Mouse (Mus musculus) liver, embryonic 14.5 days (tissue): ENCODE data around the gene Ercc6l2. TPM values are rescaled to one million over a fixed set of nuclear protein-coding genes. Genes with fewer than 3 reads are reported as not detected.

Experiments
- ATAC-seq: fragments of 200-750 bp; cut with Nextera tagmentation; 2 replicates; pipeline ENCODE4 v1.8.0; 2017; ENCODE audit warnings: moderate number of reproducible peaks, mild to moderate bottlenecking, moderate library complexity; ENCODE audit not compliant: insufficient read depth
- DNase-seq, 3 experiments: peaks; one replicate each; pipeline ENCODE4 v3.0.0-alpha.2; 2012 to 2013; ENCODE audit warnings: low read depth in 3 of 3, low spot score in 3 of 3
- H3K27ac ChIP-seq: fragments of 300-500 bp; sonication (generic); 2 replicates; pipeline ENCODE4 v1.5.1; 2014; ENCODE audit warnings: moderate library complexity, mild to moderate bottlenecking, control low read depth, inconsistent platforms
- H3K27me3 ChIP-seq: fragments of 300-500 bp; sonication (generic); 2 replicates; pipeline ENCODE4 v1.6.1; 2014; ENCODE audit warnings: mild to moderate bottlenecking, low read length, moderate library complexity; ENCODE audit not compliant: control insufficient read depth, insufficient read depth
- H3K36me3 ChIP-seq: fragments of 300-500 bp; sonication (generic); replicated peaks from 2 replicates; pipeline ENCODE4 v1.6.1; 2014; ENCODE audit warnings: low read depth; ENCODE audit not compliant: control insufficient read depth, insufficient read depth
- H3K4me1 ChIP-seq, 2 experiments: fragments of 200-500 bp in 1 of 2; fragments of 300-500 bp in 1 of 2; sonication (generic) in 1 of 2; replicated peaks; 2 replicates each; pipeline ENCODE4 v1.6.1; 2012 to 2014; ENCODE audit warnings: antibody characterized with exemption in 1 of 2, inconsistent platforms in 1 of 2, low read length in 1 of 2; ENCODE audit not compliant: control insufficient read depth in 2 of 2, insufficient read depth in 2 of 2
- H3K4me2 ChIP-seq: fragments of 300-500 bp; sonication (generic); 2 replicates; pipeline ENCODE4 v1.6.1; 2014; ENCODE audit warnings: low read depth, mild to moderate bottlenecking, control low read depth, moderate library complexity
- H3K4me3 ChIP-seq, 2 experiments: fragments of 200-500 bp in 1 of 2; fragments of 300-500 bp in 1 of 2; sonication (generic) in 1 of 2; 2 replicates each; pipeline ENCODE4 v1.5.1; 2012 to 2014; ENCODE audit warnings: low read depth in 2 of 2, low read length in 2 of 2, mild to moderate bottlenecking in 2 of 2, control low read depth in 1 of 2, inconsistent platforms in 1 of 2, moderate library complexity in 1 of 2; ENCODE audit not compliant: insufficient read depth in 1 of 2
- H3K9ac ChIP-seq: fragments of 300-500 bp; sonication (generic); replicated peaks from 2 replicates; pipeline ENCODE4 v1.6.1; 2014; ENCODE audit warnings: mild to moderate bottlenecking, control low read depth, moderate library complexity
- H3K9me3 ChIP-seq: fragments of 300-500 bp; sonication (generic); 2 replicates; pipeline ENCODE4 v1.6.1; 2016; ENCODE audit warnings: low read length, mixed read lengths; ENCODE audit not compliant: control insufficient read depth
- CTCF ChIP-seq: IDR thresholded peaks from 2 replicates; pipeline ENCODE4 v1.5.1; 2016; ENCODE audit warnings: antibody characterized with exemption, low read depth, control low read depth
- EP300 ChIP-seq: IDR thresholded peaks from 2 replicates; pipeline ENCODE4 v1.6.1; 2016; ENCODE audit warnings: antibody characterized with exemption, low read depth
- WGBS: fragments of 180-500 bp; shearing (Covaris S2); extraction: QIAGEN DNeasy Blood & Tissue Kit; methylation state at CpG from one replicate; pipeline ENCODE4 v1.1.7; 2014; ENCODE audit not compliant: insufficient replicate concordance; 5-methylcytosine and 5-hydroxymethylcytosine counted together
- polyA plus RNA-seq, 2 experiments: library from polyadenylated mRNA; depleted of rRNA in 1 of 2; stranded (reverse) in 1 of 2; unstranded in 1 of 2; fragments of >200 nt; fragmentation: Nextera tagmentation in 1 of 2; extraction: Ambion mirVana in 1 of 2; gene quantifications; 2 replicates each; pipeline versions ENCODE4 v1.2.1 to v1.2.3; 2012 to 2014

The Ercc6l2 gene
- polyA plus RNA-seq (2012; rRNA removed): 2.9 and 6.6 TPM in 2 replicates
- 5.9 and 6.7 TPM in 2 replicates for polyA plus RNA-seq (2014; fragmentation: Nextera tagmentation; extraction: Ambion mirVana)

DNA sequence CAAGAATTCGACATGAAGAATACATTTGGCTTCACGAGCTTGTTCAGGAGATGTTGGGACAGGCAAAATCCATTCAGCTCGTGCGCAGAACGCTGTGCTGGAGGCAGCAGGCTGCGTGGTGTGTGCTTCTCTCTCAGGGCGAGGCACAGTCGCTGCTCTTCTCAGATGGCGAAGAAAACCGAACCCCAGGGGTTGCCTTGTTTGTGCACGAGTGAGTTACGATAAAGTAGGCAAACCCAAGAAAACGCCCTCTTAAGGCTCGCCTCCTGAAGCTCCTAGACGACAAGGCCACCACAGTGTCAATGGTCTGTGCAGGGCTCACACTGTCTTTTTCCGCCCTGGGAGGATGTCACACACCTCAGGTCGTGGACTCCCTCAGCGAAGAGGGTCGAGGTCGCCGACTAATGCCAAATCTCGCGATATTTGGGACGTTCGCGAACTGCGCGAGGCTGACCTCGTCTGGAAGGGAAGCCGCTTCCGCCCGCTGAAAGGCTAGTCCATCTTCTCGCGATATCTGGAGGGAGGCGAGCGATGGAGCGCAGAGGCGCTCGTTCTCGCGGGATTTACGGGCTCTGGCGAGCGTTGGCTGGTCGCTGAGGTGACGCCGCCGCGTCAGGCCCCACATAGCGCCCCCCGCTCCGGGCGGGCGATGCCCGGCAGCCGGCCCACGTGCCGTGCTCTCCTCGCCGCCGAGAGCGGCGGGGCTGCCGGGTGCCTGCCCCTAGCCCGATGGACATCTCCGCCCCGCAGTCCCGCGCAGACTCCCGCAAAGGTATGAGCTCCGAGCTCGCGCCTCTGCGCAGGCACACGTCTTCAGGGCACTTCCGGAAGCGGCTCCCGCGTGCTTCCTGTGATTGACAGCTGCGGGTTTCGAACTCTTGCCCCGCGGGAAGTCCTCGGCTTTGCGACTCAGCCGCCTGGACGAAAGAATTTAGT, at the start of gene Ercc6l2:
Ercc6l2 (plus strand) TSS at position 495 of the 936 bp plus-strand sequence.
- peak; percentile 89 for TF ChIP-seq EP300
- no peak for TF ChIP-seq CTCF
- DNase-seq: peak; percentile 99
- H3K4me1 ChIP-seq: peaks cover 9 to 13% of the 10 kb centered on the region in 2 experiments
- H3K4me3 ChIP-seq: peak within 1 kb of the TSS; percentile 63 to 79
- H3K9me3 ChIP-seq: no peaks in the 10 kb centered on the region
- peak within 1 kb of the TSS; percentile 94 for H3K4me2 ChIP-seq
- H3K9ac ChIP-seq: peak within 1 kb of the TSS; percentile 76
- WGBS: under 1% methylated on average over 86 of the region's 87 CpGs
- ATAC-seq: peak; percentile 97
- peak within 1 kb of the TSS; percentile 91 for H3K27ac ChIP-seq
- no peaks in the 10 kb centered on the region for H3K36me3 ChIP-seq
- no peaks in the 10 kb centered on the region for H3K27me3 ChIP-seq

DNA sequence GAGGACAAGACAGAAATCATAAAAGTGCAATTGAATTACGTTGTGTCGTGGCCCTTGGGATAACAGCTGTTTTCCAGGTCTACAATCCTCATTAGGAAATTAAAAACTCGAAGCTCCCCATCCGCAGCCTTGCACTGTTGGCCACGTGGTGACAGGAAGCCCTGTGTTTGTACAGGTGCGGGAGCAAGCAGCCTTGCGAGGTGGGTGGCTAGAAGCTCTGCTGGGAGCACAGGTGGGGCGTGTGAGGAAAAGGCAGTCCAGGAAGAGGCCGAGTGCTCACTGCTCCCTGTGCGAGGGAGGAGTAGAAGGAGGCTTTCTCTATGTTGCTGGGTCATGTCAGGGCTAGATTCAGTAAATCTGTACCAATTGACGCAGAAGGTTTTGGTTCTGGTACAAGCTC, 49.0 kb upstream of the Ercc6l2 start:
- H3K27me3 ChIP-seq: no peaks in the 10 kb centered on the region
- ATAC-seq: no peak
- WGBS: 58% methylated on average over 11 of the region's 11 CpGs
- TF ChIP-seq EP300 (no peak), CTCF (no peak)
- H3K4me1 ChIP-seq: no peaks in the 10 kb centered on the region
- H3K27ac ChIP-seq: no peak overlapping the region
- H3K9ac ChIP-seq: no peak overlapping the region
- H3K36me3 ChIP-seq: no peaks in the 10 kb centered on the region
- H3K4me3 ChIP-seq: no peak overlapping the region
- no peaks in the 10 kb centered on the region for H3K9me3 ChIP-seq
- no peak for DNase-seq
- no peak overlapping the region for H3K4me2 ChIP-seq

DNA sequence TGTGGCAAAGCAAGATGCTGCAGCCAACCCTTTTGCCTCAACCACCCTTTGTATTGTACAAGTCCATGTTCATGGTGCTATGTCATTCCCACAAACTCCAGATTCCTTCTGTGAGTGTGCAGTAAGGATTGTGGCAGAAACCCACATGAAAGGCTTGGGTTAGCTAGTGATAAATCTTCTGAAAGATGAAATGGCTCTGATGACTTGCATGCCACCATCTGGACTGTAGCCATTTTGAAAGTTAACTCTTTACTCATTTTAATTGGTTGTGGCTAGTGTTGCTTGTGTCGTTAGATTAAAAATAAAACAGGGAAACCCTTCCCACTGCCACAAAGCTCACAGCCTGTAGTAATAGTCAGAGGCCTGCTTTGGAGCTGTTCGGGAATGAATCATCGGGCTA, 44.0 kb upstream of the Ercc6l2 start:
- H3K9me3 ChIP-seq: no peaks in the 10 kb centered on the region
- TF ChIP-seq CTCF (no peak), EP300 (no peak)
- no peak overlapping the region for H3K27ac ChIP-seq
- DNase-seq (no peak), ATAC-seq (no peak)
- no peak overlapping the region for H3K4me3 ChIP-seq
- H3K36me3 ChIP-seq: no peaks in the 10 kb centered on the region
- WGBS: 59% methylated on average over 3 of the region's 3 CpGs
- H3K27me3 ChIP-seq: no peaks in the 10 kb centered on the region
- H3K4me2 ChIP-seq: no peak overlapping the region
- H3K4me1 ChIP-seq: no peaks in the 10 kb centered on the region
- no peak overlapping the region for H3K9ac ChIP-seq

DNA sequence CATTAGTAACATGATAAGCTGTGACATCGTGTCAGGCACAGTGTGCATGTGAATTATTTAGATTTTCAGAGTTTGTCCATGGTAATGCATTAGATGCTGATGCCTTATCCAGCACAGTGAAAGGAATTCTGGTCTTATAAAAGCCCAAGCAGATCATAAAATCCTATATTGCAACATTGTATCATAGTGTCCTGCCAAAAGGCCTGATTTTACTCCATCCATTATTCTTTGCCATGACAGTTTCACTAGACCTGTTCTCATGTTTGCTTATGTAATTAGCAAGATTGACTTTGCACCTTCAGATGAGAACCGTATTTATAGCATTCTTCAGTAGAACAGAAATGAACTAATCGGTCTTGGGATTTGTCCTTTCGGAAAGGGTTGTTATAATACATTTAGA, 36.1 kb upstream of the Ercc6l2 start:
- no peaks in the 10 kb centered on the region for H3K36me3 ChIP-seq
- WGBS: 58% methylated on average over 4 of the region's 4 CpGs

More for the DNA sequence above, 36.1 kb upstream of the Ercc6l2 start:
- DNase-seq (no peak), ATAC-seq (no peak)
- Histone ChIP-seq H3K4me2 (no peak overlapping the region), H3K27me3 (no peaks in the 10 kb centered on the region), H3K9ac (no peak overlapping the region), H3K27ac (no peak overlapping the region), H3K4me1 (no peaks in the 10 kb centered on the region), H3K9me3 (no peaks in the 10 kb centered on the region), H3K4me3 (no peak overlapping the region)
- TF ChIP-seq CTCF (no peak), EP300 (no peak)
